33 mouse cellular contexts compared by ENCODE assay signal in the genomic region with DNA sequence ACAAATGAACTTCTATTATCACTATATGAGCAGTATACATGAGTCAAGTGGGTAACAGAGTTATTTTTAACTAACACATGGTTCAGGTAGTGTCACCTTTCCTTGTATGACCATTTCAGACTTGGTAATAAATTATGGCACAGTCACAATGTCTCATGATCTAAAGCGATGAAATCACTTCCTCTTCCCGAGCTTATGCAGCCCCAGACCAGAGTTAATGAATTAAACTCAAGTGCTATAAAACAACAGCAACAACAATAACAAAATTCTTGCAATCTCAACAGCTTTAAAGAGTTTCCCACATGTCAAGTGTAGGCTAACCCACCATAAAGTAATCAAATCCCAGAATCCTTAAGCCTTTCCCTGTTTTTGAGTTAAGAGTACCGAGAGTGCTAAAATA.
"Had no signal": no experiment of that assay in that cellular context is flagged by ENCODE, and none has a peak within 500 bp of the region (broad histone marks: within the 10 kb centered on the region; RNA-seq: fewer than 3 reads in every experiment).

No protein-coding gene starts in this region.

- H3K9ac ChIP-seq: limb, embryonic 12.5 days; limb, embryonic 13.5 days; limb, embryonic 15.5 days; liver, embryonic 12.5 days; liver, embryonic 13.5 days; liver, embryonic 14.5 days; liver, embryonic 15.5 days; liver, postnatal 0 days; lung, embryonic 14.5 days; lung, embryonic 15.5 days; midbrain, embryonic 12.5 days; midbrain, embryonic 13.5 days; midbrain, embryonic 15.5 days; neural tube, embryonic 12.5 days; neural tube, embryonic 13.5 days had no signal

- H3K4me2 ChIP-seq: limb, embryonic 12.5 days; limb, embryonic 13.5 days; limb, embryonic 15.5 days; liver, embryonic 11.5 days; liver, embryonic 12.5 days; liver, embryonic 13.5 days; liver, embryonic 15.5 days; lung, embryonic 14.5 days; lung, embryonic 15.5 days; midbrain, embryonic 11.5 days; midbrain, embryonic 12.5 days; midbrain, embryonic 13.5 days; midbrain, embryonic 15.5 days; neural tube, embryonic 12.5 days; neural tube, embryonic 13.5 days had no signal

- H3K27ac ChIP-seq: limb, embryonic 10.5 days; limb, embryonic 12.5 days; limb, embryonic 13.5 days; limb, embryonic 15.5 days; liver, embryonic 12.5 days; liver, embryonic 13.5 days; liver, embryonic 14.5 days; liver, embryonic 15.5 days; lung, embryonic 15.5 days; macrophage; midbrain, embryonic 10.5 days; midbrain, embryonic 12.5 days; midbrain, embryonic 13.5 days; midbrain, embryonic 15.5 days; neural tube, embryonic 12.5 days; neural tube, embryonic 13.5 days had no signal

- H3K36me3 ChIP-seq: limb, embryonic 10.5 days; limb, embryonic 12.5 days; limb, embryonic 13.5 days; limb, embryonic 15.5 days; liver, embryonic 12.5 days; liver, embryonic 13.5 days; liver, embryonic 15.5 days; lung, embryonic 15.5 days; midbrain, embryonic 10.5 days; midbrain, embryonic 12.5 days; midbrain, embryonic 13.5 days; midbrain, embryonic 15.5 days; neural tube, embryonic 12.5 days; neural tube, embryonic 13.5 days had no signal

- H3K4me3 ChIP-seq: limb, embryonic 10.5 days; limb, embryonic 12.5 days; limb, embryonic 13.5 days; limb, embryonic 15.5 days; liver, embryonic 12.5 days; liver, embryonic 13.5 days; liver, embryonic 15.5 days; lung, embryonic 15.5 days; megakaryocyte, embryonic 14.5 days; midbrain, embryonic 10.5 days; midbrain, embryonic 12.5 days; midbrain, embryonic 13.5 days; midbrain, embryonic 15.5 days; myocyte; neural tube, embryonic 12.5 days; neural tube, embryonic 13.5 days had no signal

- H3K4me1 ChIP-seq: limb, embryonic 10.5 days; limb, embryonic 12.5 days; limb, embryonic 13.5 days; limb, embryonic 15.5 days; liver, embryonic 12.5 days; liver, embryonic 13.5 days; liver, embryonic 15.5 days; lung, embryonic 15.5 days; megakaryocyte, embryonic 14.5 days; midbrain, embryonic 10.5 days; midbrain, embryonic 12.5 days; midbrain, embryonic 13.5 days; midbrain, embryonic 15.5 days; neural tube, embryonic 12.5 days; neural tube, embryonic 13.5 days had no signal

- H3K27me3 ChIP-seq: limb, embryonic 12.5 days; limb, embryonic 13.5 days; limb, embryonic 15.5 days; liver, embryonic 12.5 days; liver, embryonic 13.5 days; liver, embryonic 15.5 days; lung, embryonic 15.5 days; megakaryocyte, embryonic 14.5 days; midbrain, embryonic 12.5 days; midbrain, embryonic 13.5 days; midbrain, embryonic 15.5 days; neural tube, embryonic 12.5 days; neural tube, embryonic 13.5 days had no signal

- DNase-seq: left cerebral cortex, postnatal 4 days; liver; liver, embryonic 13.5 days; liver, postnatal 0 days; lung, adult 18-20 months; lung, adult 2 months; lung, embryonic 14.5 days; lung, postnatal 10 days; lung, postnatal 14 days; lung, postnatal 36 days; lung, postnatal 4 days; midbrain, embryonic 14.5 days had no signal

- ATAC-seq: liver, embryonic 12.5 days; liver, postnatal 0 days; lung, postnatal 0 days; midbrain, embryonic 13.5 days; midbrain, embryonic 15.5 days; midbrain, embryonic 16.5 days had no signal

- H3K9me3 ChIP-seq: limb, embryonic 10.5 days; limb, embryonic 12.5 days; limb, embryonic 13.5 days; limb, embryonic 15.5 days; liver, embryonic 12.5 days; liver, embryonic 13.5 days; liver, embryonic 15.5 days; lung, embryonic 15.5 days; megakaryocyte, embryonic 14.5 days; midbrain, embryonic 10.5 days; midbrain, embryonic 12.5 days; midbrain, embryonic 13.5 days; midbrain, embryonic 15.5 days; neural tube, embryonic 12.5 days; neural tube, embryonic 13.5 days had no signal
